Mouse (Mus musculus): ENCODE measurements around the gene Rps21.

Rps21 gene

DNA sequence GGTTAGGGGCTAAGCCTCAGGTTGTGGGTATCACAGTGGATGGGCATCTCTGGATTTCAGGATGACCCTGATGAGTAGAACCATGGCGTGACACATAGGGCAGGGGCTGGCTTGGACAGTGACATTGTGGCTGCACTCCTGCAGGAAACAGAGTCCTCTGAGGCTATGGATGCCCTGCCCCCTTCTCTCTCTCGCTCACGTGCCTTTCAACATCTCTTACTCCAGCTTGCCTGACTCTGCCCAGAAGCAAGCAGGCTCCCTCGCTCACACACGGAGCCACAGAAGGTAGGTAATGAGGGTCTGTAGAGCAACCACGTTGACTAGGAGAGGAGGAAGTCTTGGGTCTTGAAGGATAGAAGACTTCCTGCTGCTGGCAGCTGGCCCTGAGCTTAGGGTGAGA, 33.3 kb downstream of the Rps21 start:
- DNase-seq (ENCODE audit: low read depth, low spot score): no peak

DNA sequence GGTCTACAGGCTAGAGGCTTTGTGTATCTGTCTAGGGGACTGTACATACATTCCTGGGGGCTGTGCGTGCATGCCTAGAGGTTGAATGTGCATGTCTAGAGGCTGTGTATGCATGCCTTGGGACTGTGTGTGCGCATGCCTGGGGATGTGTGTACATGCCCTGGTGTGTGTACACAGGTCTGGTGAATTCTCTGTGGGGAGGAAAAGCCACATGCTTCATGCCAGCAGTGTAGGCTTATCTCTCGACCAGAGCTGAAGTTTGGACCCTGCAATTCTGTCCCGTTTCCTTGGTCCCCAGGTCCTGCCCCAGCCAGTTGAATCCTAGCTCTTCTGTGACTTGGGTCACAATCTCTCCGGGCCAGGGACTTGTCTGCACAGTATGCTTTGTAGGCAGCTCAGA, 34.4 kb downstream of the Rps21 start:
- DNase-seq (ENCODE audit: low read depth, low spot score): no peak

DNA sequence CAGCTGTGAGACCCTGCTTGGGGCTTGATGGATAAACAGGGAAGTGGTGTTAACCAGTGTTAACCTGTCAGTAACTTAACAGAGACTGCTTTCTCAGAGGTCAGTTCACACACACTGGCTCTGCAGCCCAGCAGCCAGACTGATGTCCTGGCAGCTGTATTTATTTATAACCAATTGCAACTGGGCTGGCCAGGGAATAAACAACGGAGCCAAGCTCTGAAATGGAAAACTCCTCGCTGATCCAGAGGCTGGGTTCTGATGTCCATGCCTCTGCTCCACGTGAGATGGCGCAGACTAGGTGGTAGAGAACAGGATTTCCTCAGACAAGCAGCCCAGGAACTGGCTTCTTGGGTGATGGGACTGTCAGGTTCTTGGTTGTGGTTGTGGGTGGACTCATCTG, 34.8 kb downstream of the Rps21 start:
- no peak for DNase-seq (ENCODE audit: low read depth, low spot score)

DNA sequence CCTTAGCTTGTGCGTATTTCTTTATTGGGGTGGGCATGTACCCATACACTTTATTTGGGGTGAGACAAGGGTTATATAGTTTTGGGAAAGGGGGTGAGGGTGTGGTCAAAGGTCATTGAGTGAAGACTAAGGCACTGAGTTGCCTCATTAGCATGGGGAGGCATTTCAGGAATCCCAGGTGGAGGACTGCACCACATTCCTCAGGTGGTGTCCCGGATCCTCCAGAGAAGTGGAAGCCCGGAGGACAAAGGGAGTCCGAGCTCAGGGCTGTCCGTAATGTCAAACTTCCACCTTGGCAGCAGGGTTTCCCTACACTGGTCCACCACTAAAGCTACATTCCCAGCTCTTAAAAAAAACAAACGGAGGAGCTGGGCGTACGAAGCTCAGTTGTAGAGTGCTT, 35.7 kb downstream of the Rps21 start:
- DNase-seq (ENCODE audit: low read depth, low spot score): no peak

DNA sequence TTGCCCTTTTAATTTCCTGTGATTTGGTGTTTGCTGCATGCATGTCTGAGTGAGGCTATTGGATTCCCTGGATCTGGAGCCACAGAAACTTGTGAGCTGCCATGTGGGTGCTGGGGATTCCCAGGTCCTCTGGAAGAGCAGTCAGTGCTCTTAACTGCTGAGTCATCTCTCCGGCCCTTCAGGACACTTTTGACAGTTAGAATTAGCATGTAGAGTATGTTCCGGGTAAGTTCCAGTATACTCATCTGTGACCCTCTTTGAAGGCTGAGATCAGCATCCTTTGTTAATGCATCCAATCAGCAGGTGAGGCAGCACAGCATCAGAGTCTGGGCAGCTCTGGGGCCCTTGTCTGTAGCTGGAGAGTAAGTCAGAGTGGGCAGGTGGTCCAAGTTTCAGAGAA, 43.1 kb downstream of the Rps21 start:
- DNase-seq (ENCODE audit: low read depth, low spot score): no peak

DNA sequence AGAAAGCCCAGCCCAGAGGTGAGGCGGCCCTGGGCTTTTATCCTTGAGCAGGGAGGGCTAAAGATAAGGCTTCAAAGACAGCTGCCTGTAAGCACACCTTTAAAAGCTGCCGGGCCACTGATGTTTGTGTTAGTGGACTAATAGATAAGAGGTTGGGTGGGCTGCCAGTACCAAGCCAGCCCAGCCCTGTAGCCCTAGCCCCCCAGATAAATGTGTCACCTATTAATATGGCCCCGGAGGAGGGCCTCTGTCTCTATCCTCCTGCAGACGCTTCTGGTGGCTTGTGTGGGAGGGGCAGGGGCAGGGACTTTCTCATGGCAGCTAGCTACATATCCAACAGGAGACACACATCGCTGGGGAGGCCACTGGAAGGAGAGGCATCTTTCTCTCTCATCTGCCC, 43.6 kb downstream of the Rps21 start:
- no peak for DNase-seq (ENCODE audit: low read depth, low spot score)

DNA sequence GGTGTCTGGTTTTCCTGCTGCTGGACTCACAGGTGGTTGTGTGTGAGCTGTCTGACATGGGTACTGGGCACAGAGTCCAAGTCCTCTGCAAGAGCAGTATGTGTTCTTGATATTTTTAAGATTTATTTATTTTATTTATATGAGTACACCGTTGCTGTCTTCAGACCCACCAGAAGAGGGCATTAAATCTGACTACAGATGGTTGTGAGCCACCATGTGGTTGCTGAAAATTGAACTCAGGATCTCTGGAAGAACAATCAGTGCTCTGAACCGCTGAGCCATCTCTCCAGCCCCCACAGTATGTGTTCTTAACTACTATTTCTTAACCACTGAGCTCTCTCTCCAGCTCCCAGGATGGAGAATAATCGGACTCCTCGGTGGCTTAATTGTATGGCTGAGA, 45.0 kb downstream of the Rps21 start:
- DNase-seq (ENCODE audit: low read depth, low spot score): no peak

DNA sequence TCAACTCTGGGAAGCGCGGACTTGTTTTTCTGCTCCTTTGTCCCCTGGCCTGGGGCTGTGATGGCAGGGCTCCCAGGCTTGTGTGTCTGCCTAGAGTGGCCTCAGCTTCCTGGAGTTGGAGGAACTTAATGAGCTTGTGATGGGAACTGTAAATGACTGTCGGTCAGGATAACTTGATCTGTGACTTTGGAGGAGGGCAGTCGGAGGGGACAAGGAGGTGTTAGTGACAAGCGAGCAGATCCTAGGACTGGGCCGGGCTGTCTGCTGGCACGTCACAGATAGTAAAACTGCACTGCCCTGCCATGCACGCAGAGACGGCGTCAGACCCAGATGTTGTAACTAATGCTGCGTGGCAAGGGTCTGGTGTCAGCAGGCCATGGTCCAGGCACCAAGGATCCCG, 46.3 kb downstream of the Rps21 start:
- no peak for DNase-seq (ENCODE audit: low read depth, low spot score)

DNA sequence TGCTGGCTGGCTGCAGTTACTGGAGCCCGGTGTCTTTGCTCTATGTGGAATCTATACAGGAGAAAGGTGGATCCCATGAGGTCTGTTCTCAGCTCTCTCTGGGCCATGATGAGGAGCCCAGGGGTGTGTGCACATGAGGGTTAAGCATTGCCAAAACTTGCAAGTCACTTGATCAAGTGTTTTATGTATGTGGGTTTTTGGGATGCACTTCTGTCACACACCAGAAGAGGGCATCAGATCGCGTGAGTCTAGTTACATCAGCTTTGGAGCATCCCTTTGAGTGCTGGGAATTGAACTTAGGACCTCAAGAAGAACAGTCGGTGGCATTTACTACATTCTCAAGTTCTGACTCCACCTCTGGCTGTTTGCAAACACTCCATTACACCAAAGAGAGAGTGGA, 47.4 kb downstream of the Rps21 start:
- no peak for DNase-seq (ENCODE audit: low read depth, low spot score)

DNA sequence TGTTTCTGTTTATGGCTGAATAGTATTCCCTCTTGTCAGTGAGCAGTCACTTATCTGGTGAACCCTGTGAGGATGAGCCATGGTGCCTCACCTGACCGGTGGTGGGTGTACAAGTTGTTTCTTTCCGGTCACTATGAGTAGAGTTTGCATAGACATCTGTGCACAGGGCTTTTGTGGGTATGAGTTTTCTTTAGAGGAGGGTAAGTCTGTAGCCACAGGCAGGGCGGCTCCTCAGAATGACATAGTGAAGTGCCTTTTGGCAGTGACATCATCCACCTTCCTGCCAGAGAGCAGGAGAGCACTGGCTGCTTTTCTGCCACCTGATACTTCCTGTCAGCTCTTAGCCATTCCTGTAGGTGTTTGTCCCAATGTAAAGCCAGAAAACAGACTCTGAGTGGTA, 48.3 kb downstream of the Rps21 start:
- DNase-seq (ENCODE audit: low read depth, low spot score): no peak

DNA sequence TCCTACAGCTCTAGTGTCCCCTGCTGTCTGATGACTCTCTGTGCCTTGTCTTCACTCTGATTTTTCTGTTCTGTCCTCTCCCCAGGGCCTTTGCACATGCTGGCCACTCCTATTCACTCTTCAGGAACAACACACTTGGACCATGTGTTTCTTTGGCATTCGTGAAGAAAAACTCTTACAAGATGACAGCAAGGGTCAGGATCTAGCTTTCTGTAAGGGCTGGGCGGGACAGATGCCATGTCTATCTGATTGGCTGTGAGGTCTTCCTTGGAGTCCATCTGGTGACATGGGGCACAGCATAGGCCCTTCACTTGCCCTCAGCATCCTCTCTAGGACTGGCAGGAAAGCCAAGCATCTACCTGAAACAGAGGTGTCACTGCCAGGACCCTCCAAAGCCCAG, 48.8 kb downstream of the Rps21 start:
- DNase-seq (ENCODE audit: low read depth, low spot score): no peak

DNA sequence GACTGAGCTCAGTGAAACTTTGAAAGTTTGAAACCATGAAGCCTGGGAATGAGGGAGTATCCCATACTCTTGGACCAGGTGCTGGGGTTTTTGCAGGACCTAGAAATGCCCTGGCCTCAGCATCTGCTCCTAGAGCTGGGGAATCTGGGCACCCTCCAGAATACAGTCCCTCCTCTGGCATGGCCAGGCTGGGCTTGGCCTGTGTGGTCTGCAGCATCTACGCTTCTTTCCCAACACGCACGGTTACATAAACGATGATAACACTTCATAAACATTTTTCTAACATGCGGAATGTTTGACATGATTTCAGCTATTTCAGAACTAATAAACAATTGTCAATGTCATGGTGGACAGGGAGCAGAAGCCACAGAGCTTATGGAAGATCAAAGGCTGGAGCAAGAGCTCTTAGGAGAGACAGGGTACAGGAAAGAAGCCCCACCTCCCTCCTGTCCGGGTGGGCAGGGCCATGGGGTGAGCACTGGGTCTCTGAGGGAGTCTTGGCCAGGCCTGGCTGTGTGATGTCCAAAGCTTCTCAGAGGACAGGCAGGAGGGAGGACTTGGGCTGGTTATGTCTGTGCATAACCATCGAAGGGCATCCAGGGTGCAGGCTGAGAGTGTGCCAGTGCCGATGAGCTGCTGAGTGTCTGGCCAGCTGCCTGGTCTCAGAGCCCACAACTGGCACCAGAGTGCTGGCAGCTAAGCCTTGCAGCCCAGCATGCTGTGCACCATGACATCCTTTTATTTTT, 49.4 kb downstream of the Rps21 start:
- no peak for DNase-seq (ENCODE audit: low read depth, low spot score)

DNA sequence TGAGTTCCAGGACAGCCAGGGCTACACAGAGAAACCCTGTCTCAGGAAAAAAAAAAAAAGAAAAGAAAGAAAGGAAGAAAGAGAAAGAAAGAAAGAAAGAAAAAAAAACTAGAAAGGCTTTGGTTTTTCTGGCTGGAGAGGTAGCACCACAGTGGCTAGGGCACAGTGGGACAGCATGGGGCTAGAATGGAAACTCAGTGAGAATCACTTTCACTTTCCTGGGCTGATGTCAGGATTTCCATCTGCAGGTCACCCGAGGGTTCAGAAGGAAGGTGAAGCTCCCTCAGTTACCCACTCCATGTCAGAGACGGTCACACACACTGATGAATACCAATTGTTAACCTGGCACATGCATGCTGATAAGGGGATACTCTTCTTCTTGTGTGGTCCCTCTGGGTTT, 50.5 kb downstream of the Rps21 start:
- no peak for DNase-seq (ENCODE audit: low read depth, low spot score)

Data from c-Kit-negative CD71-positive TER-119-positive erythroid progenitor cells, embryonic 14.5 days (primary cell).